ENCODE assay signal across 8 mouse cellular contexts in genomic region chr1:165459041-165459502, GRCm38 (mm10). TPM values are rescaled to one million over a fixed set of nuclear protein-coding genes. Genes with fewer than 3 reads are reported as not detected.
DNase-seq lines count a peak whose midpoint lies in the region; ATAC-seq and TF ChIP-seq lines count a peak whose summit lies in the region.

No protein-coding gene starts in this region.

- H3K4me3 ChIP-seq in heart, embryonic 10.5 days, result peak overlapping the region; percentile 95
- H3K4me3 ChIP-seq in CH12.LX (replicated peaks in 1 of 3; ENCODE audit: low read depth in 2 of 3, low read length in 2 of 3, poor library complexity in 1 of 3), result peak overlapping the region; percentile 77 to 97 (median 88)
- H3K4me3 ChIP-seq in hindbrain, embryonic 10.5 days, result peak overlapping the region; percentile 92

- H3K27ac ChIP-seq in heart, embryonic 10.5 days, result peak overlapping the region; percentile 95
- no peak overlapping the region for H3K27ac ChIP-seq in CH12.LX (ENCODE audit: insufficient read depth, low read depth)
- peak overlapping the region; percentile 94 for H3K27ac ChIP-seq in hindbrain, embryonic 10.5 days

- H3K9ac ChIP-seq in CH12.LX (ENCODE audit: insufficient read depth, low read depth), result peak overlapping the region; percentile 79

- no peak for TF ChIP-seq RAD21 in CH12.LX (IDR thresholded peaks at IDR 0.05; ENCODE audit: low read depth, low read length)

- no peak for TF ChIP-seq EP300 in CH12.LX (IDR thresholded peaks at IDR 0.05; ENCODE audit: low read length)

- 20% methylated on average over 7 of the region's 7 CpGs for whole genome bisulfite sequencing in heart, embryonic 10.5 days
- WGBS in hindbrain, embryonic 10.5 days, result 23% methylated on average over 7 of the region's 7 CpGs

- no peak for TF ChIP-seq CTCF in CH12.LX (conservative IDR thresholded peaks at IDR 0.05 in 1 of 2, IDR thresholded peaks at IDR 0.05 in 1 of 2; ENCODE audit: low read depth in 2 of 2, low read length in 2 of 2)

- H3K27me3 ChIP-seq in heart, embryonic 10.5 days (ENCODE audit: insufficient read depth, poor library complexity, severe bottlenecking), result no peaks in the 10 kb centered on the region
- H3K27me3 ChIP-seq in CH12.LX (replicated peaks), result no peaks in the 10 kb centered on the region
- no peaks in the 10 kb centered on the region for H3K27me3 ChIP-seq in hindbrain, embryonic 10.5 days (ENCODE audit: insufficient read depth, poor library complexity, severe bottlenecking)

- no peaks in the 10 kb centered on the region; the same call in 1 of the 2 replicates for H3K36me3 ChIP-seq in heart, embryonic 10.5 days
- H3K36me3 ChIP-seq in CH12.LX (replicated peaks in 1 of 2; ENCODE audit: control insufficient read depth in 1 of 2, insufficient read depth in 1 of 2, low read length in 1 of 2), result no peaks in the 10 kb centered on the region
- no peaks in the 10 kb centered on the region for H3K36me3 ChIP-seq in hindbrain, embryonic 10.5 days

- peaks cover 2% of the 10 kb centered on the region for H3K79me2 ChIP-seq in CH12.LX (replicated peaks; ENCODE audit: control insufficient read depth, extremely low read depth, insufficient read depth, poor library complexity, severe bottlenecking)

- H3K4me1 ChIP-seq in heart, embryonic 10.5 days, result peaks cover 8% of the 10 kb centered on the region
- H3K4me1 ChIP-seq in CH12.LX (ENCODE audit: control insufficient read depth in 1 of 2, insufficient read depth in 2 of 2), result peaks cover 0 to 12% of the 10 kb centered on the region in 2 experiments; a peak in 2 of 4 replicates
- peaks cover 15% of the 10 kb centered on the region for H3K4me1 ChIP-seq in hindbrain, embryonic 10.5 days (replicated peaks)

- dilution Hi-C loops in CH12.LX (cut with MboI; ENCODE audit: extremely low pct_ligation_motif_present, extremely low pct_unique_long_range_greater_than_20kb, low sequenced_read_pairs), result no loop called here

- in situ Hi-C loops in CH12.LX (cut with MboI; ENCODE audit: low pct_ligation_motif_present, low pct_unique_long_range_greater_than_20kb, low sequenced_read_pairs), result no loop called here

- peak overlapping the region; percentile 76 for H3K4me2 ChIP-seq in CH12.LX (ENCODE audit: insufficient read depth, low read depth, poor library complexity, severe bottlenecking)

- H3K9me3 ChIP-seq in heart, embryonic 10.5 days, result no peaks in the 10 kb centered on the region
- peaks cover 3% of the 10 kb centered on the region for H3K9me3 ChIP-seq in CH12.LX (replicated peaks; ENCODE audit: low read length)
- peaks cover 3% of the 10 kb centered on the region for H3K9me3 ChIP-seq in hindbrain, embryonic 10.5 days

- no peak for ATAC-seq in monocyte, adult 5-6 weeks (replicated peaks; ENCODE audit: insufficient number of reproducible peaks, low FRiP score, low TSS enrichment, poor library complexity, severe bottlenecking)

- no peak for DNase-seq in heart, embryonic 10.5 days (ENCODE audit: low spot score)
- DNase-seq in heart, adult 9 months (ENCODE audit: low spot score in 2 of 2), result no peak
- peak; percentile 22 for DNase-seq in CH12.LX (ENCODE audit: extremely low read depth)
- no peak for DNase-seq in hindbrain, embryonic 10.5 days (ENCODE audit: low spot score)
- DNase-seq in lung, postnatal 36 days, result peak; percentile 69
- no peak for DNase-seq in right cerebral cortex, postnatal 36 days (ENCODE audit: low spot score in 2 of 2)
- DNase-seq in thymus, postnatal 0 days (ENCODE audit: low spot score), result no peak

- TF ChIP-seq POLR2A in CH12.LX (IDR thresholded peaks at IDR 0.05; ENCODE audit: low read depth, low read length), result no peak

TF ChIP-seq in CH12.LX, 34 proteins besides CTCF, POLR2A, EP300 and RAD21:
- TF ChIP-seq GABPA (IDR thresholded peaks at IDR 0.05; ENCODE audit: insufficient replicate concordance, low read depth, low read length) (no peak), ELF1 (IDR thresholded peaks at IDR 0.05; ENCODE audit: low read depth, low read length) (no peak), MAZ (IDR thresholded peaks at IDR 0.05; ENCODE audit: low read depth, low read length) (no peak), ZNF384 (IDR thresholded peaks at IDR 0.05; ENCODE audit: low read depth, low read length) (peak; percentile 62)

RNA-seq across cellular contexts. Expression of gene Dcaf6, which starts 1.2 kb away (rescaled TPM):
- 8.7 and 11.8 TPM in 2 replicates for polyA plus RNA-seq in heart, embryonic 10.5 days (2016; fragmentation: Nextera tagmentation; extraction: Ambion mirVana)
- total RNA-seq in CH12.LX (2012; rRNA removed), result 3.1 and 4.1 TPM in 2 replicates
- total RNA-seq in CH12.LX (2014; rRNA removed), result 4.1 and 4.3 TPM in 2 replicates
- polyA plus RNA-seq in CH12.LX (2012; ENCODE audit: insufficient read length, low read depth), result 3.7 and 6.1 TPM in 2 replicates
- 6.4 and 6.6 TPM in 2 replicates for polyA plus RNA-seq in hindbrain, embryonic 10.5 days (2016; fragmentation: Nextera tagmentation; extraction: Ambion mirVana)
- total RNA-seq in monocyte, adult 5-6 weeks (2017), result 14.3 to 26.5 TPM (median 17.9 TPM) in 3 replicates
- polyA plus RNA-seq in thymus, postnatal 0 days (2015; fragmentation: Nextera tagmentation; extraction: Ambion mirVana), result 9.8 and 11.8 TPM in 2 replicates

RNA-seq across cellular contexts. Expression of gene Mpc2, which starts 1.4 kb away (rescaled TPM):
- 145 and 179 TPM in 2 replicates for polyA plus RNA-seq in heart, embryonic 10.5 days (2016; fragmentation: Nextera tagmentation; extraction: Ambion mirVana)
- total RNA-seq in CH12.LX (2012; rRNA removed) (44.0 and 50.6 TPM in 2 replicates), CH12.LX (2014; rRNA removed) (55.8 and 69.2 TPM in 2 replicates)
- polyA plus RNA-seq in CH12.LX (2012; ENCODE audit: insufficient read length, low read depth), result 32.3 and 32.5 TPM in 2 replicates
- polyA plus RNA-seq in hindbrain, embryonic 10.5 days (2016; fragmentation: Nextera tagmentation; extraction: Ambion mirVana), result 87.5 and 119 TPM in 2 replicates
- 119 to 248 TPM (median 213 TPM) in 3 replicates for total RNA-seq in monocyte, adult 5-6 weeks (2017)
- 217 and 219 TPM in 2 replicates for polyA plus RNA-seq in thymus, postnatal 0 days (2015; fragmentation: Nextera tagmentation; extraction: Ambion mirVana)

RNA-seq across cellular contexts. Expression of gene Adcy10, which starts 25.9 kb away (rescaled TPM):
- not detected in 2 replicates for polyA plus RNA-seq in heart, embryonic 10.5 days (2016; fragmentation: Nextera tagmentation; extraction: Ambion mirVana)
- total RNA-seq in CH12.LX (2012; rRNA removed) (0.13 TPM in 1 of 2 replicates, not detected in the other), CH12.LX (2014; rRNA removed) (not detected in 2 replicates)
- not detected in 2 replicates for polyA plus RNA-seq in CH12.LX (2012; ENCODE audit: insufficient read length, low read depth)
- polyA plus RNA-seq in hindbrain, embryonic 10.5 days (2016; fragmentation: Nextera tagmentation; extraction: Ambion mirVana), result 0.07 TPM in 1 of 2 replicates, not detected in the other
- 0.19 to 1.8 TPM (median 0.75 TPM) in 3 replicates for total RNA-seq in monocyte, adult 5-6 weeks (2017)
- polyA plus RNA-seq in thymus, postnatal 0 days (2015; fragmentation: Nextera tagmentation; extraction: Ambion mirVana), result not detected in 2 replicates

Comparison
In these comparisons a context has a peak if more than half of its experiments do, and no peak if none do; other contexts are left out.
1. DNase-seq: peak in CH12.LX (single experiment) and lung, postnatal 36 days (single experiment); none in heart, embryonic 10.5 days (single experiment), heart, adult 9 months (0 of 2), hindbrain, embryonic 10.5 days (single experiment), right cerebral cortex, postnatal 36 days (0 of 2) and thymus, postnatal 0 days (single experiment).
2. Peak in every context shown above with its lines, with median percentiles within 50 percentile points of each other: H3K4me3 ChIP-seq.